Mouse (Mus musculus): ENCODE data around the gene Nfic.
A peak's percentile ranks its signal among the peaks of the same experiment; 100 is the strongest.

Gene Nfic

DNA sequence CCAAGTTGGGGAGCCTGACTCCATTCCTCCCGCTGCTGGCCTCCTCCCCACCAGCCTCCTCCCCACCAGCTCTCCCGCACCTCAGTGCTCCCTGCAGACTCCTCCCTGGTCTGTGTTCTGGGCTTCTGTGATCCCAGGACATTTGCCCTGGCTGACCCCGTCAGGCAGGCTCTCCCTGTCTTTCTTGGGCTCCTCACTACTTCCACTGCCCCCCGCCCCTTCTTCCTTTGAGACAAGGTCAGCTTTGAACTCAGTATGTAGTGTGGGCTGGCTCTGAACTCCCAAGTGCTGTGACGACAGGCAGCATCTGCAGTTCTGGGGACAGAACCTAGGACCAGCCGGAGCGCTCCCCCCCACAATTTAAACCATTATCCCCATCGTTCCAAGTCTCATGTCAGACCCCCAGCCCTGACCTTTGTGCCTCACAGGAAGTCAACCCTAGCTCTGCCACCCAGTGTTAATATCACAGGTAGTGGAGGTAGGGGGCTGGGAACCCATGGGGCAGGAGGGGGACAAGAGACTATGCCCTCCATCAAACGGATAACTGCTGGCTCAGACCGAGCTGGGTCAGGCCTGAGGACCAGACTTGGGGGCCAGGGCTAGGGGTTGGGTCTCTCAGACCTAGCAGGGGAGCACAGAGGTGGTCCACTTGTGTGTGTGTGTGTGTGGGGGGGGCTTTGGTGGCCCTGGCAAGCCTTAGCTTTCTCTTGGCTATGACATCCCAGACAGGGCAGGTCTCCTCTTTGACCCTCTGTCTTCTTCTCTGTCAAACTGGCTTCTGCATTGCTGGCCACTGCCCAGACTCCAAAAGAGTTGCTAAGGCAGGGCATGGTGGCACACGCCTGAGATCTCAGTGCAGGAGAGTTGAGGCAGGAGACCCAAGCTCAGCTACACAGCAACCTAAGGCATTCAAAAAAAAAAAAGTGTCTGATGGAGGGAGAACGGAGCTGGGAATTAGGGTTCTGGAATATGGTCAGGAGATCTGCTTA, 37.9 kb downstream of the Nfic start:
- DNase-seq (ENCODE audit: low spot score): no peak

DNA sequence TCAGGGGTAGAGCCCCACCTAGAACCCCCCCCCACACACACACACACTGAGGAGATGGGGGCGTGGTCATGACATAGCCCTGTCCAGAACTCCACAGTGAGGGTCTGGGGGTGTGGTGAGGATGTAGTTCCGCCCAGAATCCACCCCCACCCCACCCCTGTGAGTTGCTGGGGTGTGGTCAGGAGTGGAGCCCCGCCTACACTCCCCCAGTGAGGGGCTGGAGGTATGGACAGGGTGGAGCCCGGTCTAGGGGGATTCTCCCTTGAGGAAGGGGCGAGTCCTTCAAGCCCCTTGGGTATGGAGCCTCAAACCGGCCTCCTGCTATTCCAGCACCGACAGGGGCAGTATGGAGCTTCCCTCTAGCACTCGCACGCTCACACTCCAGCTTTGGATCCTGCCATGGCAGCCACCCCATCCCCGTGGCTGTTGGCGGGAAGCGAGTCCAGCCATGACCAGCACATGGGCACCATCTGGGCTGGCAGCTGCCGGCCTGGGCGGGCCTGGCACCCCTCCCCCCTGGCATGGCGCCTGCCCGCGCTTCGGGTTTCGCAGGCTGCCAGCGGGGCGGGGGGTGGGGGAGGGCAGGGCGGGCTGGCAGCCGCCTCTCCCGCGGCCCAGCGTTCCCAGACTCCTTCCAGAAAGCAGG, 38.7 kb downstream of the Nfic start:
- peak; percentile 86 for DNase-seq (ENCODE audit: low spot score)

DNA sequence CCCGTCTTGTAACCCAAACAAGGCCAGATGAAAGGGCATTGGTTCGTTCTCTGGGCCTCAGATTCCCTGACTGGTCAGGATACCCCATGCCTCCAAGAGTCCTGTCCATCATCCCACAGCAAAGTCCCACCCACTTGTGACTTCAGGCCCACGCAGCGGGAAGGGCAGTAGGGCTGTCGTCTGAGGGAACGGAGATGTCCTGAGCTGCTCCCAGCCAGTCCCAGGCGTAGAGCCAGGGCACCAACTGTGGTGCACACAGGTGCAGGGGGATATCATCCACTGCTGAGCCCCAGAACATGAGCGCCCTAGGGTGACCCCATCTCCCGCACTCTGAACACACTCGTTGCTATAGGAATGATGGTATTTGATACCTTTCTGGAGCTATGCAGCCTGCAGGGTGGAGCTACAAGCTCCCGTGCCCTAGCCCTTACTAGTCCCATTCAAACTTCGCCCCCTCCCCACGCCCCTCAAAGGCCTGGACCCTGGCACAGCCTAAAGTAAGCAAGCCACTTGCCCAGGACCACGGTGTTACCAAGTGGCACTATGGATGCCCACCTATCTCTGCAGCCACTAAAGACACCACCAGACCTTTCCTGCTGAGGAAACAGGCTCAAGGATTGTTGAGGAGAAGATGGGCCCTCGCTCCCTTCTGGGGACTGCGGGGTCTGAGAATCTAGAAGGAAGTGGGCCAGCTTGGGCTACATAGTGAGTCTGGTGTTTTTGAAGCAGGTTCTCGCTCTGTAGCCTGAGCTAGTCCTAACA, 39.7 kb downstream of the Nfic start:
- DNase-seq (ENCODE audit: low spot score): no peak

DNA sequence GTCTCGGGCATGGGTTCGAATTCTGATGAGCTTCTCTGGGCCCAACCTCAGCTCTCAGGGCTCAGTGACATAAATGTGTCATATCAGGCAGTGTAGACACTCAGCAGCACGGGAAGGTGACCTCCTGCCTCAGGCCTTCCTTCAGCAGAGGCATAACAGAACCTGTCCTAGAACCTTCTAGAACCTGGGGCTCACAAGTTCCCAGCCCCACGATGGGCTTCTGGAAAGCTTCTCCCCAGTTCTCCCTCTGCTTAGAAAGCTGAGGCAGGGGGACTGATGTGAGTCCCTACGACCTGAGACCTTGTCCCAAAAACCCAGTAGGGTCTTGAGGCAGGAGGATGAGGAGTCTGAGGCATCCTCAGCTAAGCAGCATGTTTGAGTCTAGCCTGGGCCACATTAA, 40.3 kb downstream of the Nfic start:
- DNase-seq (ENCODE audit: low spot score): no peak

DNA sequence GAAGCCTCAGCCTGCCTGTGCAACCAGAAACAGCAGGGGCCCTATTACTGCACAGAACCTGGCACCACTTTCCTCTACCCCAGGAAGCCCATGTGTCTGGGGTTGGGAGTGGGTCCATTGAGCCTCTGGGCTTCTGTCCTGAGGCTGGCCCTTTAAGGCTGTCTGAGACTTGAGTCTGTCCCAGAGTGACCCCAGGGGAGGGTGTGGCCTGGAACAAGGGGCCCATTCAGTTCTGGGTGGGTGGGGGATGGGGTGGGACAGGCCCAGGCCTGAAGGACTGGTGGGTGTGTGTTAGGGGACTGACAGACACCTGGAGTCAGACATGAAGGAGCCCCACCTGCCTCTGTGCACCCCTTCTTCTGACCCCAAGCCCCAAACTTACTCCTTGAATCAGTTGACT, 40.8 kb downstream of the Nfic start:
- DNase-seq (ENCODE audit: low spot score): no peak

- no peak for DNase-seq (ENCODE audit: low spot score)
Observed at GRCm38 (mm10) chr10:81413310-81414261, 41.8 kb downstream of the Nfic start.

GRCm38 (mm10) chr10:81412586-81413309, 42.7 kb downstream of the Nfic start:
- no peak for DNase-seq (ENCODE audit: low spot score)

DNA sequence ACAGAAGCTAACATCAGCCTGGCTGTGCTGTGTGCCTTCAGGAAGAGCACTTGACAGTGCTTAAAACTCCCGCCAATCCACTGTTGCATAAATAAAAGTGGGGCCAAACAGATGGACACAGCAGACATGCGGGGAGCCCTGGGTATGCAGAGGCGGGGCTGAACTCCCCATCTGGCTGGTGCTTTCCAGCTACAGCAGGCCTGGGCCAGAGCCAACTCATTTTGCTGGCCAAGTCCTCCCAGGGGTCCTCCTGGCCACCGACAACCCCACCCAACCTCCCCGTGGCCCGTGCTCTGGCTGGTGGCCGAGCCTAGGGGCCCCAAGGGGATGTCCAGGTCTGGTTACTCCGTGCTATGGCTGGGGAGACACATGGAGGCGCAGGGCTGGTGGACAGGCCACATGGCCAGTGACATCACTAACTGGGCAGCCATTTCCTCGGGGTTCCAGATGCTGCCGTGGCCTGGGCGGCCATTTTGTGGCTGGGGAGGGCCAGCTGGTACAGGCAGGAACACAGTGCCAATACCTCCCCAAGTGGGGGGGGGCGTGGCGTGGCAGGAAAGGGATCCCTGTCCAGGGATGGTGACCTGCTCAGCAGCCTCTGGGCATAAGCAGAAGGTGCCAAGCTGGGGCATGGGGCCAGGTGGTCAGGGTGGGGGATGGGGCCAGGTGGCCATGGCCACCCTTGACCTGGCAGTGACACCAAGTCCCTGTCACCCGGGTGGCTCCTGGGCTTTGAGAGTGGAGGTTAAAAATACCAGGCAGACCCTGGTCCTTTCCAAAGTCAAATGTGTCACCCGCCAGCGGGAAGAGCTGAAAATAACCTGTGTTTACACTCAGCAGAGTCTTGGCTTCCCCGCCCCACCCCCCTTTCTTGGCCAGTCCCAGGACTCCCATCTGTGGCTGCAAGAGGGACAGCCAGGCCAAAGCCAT, 43.7 kb downstream of the Nfic start:
- DNase-seq (ENCODE audit: low spot score): no peak

- DNase-seq (ENCODE audit: low spot score): no peak
Observed at GRCm38 (mm10) chr10:81410981-81411380, 44.5 kb downstream of the Nfic start.

DNA sequence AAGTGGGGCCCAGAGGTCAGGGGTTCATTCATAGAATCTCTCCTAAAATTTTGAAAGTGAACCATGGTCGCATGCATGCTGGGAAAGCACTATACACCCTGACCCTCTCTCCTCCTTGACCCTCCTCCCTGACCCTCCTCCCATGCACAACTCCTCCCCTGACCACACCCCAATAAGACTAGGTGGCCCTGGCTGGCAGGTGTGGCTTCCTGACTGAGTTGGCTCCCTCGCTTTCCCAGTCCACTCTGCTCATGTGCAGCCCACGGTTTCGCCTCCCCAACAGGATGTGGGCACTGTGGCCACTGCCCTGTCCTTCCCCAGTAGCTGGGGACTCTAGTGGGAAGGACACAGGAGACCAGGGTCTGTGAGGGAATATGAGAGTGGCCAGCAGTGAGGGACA, 45.1 kb downstream of the Nfic start:
- no peak for DNase-seq (ENCODE audit: low spot score)

GRCm38 (mm10) chr10:81409330-81409729, 46.1 kb downstream of the Nfic start:
- DNase-seq (ENCODE audit: low spot score): peak; percentile 48

- peak; percentile 90 for DNase-seq (ENCODE audit: low spot score)
Observed at GRCm38 (mm10) chr10:81408871-81409291, 46.6 kb downstream of the Nfic start.

- no peak for DNase-seq (ENCODE audit: low spot score)
Observed at GRCm38 (mm10) chr10:81408424-81408729, 47.1 kb downstream of the Nfic start.

DNA sequence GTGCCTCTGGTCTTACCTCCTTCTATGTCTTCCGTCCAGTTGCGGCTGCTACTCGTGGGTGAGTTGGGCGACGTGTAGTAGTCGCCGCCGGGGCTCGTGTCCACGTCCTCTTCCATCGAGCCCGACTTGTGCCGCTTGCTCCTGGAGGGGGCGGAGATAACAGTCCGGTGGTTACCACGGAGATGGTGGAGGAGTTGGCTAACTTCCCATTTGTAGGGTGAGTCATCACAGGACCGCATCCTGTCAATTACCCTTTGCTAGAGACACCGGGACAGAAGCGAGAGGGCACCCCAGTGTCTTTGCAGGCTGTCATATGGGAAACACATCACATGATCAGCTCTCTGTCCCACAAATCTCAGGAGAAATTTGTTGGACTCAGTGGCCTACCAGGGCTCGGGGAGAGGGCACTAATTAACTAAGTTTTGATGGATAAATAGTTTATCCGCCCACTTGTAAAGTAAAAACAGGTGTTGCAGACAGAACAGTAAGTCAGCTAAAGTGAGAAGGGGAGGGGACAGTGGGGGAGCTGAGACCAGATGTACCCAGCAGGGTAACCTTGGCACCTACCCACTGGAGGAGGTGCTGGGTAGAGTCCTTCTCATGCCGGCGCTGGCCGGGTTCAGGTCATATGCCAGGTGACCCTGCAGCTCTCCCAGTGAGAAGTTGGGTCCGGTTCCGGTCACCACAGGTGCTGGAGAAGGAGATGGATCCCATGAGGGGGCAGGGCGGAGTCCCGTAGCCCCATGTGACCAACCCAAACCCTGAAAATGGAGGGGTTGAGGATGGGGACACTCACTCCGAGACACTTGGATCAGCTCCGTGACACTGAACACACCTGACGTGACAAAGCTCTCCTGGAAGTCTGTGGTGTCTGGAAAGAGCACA, 47.7 kb downstream of the Nfic start:
- peak; percentile 73 for DNase-seq (ENCODE audit: low spot score)

- DNase-seq (ENCODE audit: low spot score): no peak
Observed at GRCm38 (mm10) chr10:81406504-81407440, 48.7 kb downstream of the Nfic start.

DNA sequence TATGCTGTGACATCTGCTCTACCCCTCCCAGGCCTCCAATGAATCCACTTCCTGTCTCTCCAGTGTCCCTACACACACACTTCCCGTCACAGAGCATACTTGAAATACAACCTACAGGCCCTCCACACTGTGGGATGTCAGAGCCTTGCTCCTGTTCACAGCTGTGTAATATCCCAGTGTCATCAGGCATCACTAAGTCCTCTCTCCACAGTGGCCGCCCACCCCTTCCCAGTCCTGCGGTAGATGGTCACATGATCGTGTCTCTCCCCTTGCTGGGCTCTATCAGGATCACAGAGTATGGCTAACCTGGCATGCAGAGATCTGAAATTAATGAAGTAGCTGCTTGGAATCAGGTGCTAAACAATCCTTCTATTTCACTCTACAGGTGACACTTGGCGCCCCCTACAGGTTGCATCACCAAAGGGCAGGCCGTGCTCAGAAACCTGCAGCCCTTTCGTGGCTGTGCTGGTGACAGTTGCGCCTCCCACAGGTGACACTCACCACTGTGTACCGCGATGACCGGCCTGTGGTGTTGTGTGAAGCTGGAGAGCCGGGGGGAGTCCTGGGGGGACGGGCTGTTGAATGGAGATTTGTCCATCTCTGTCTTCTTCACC, 49.7 kb downstream of the Nfic start:
- no peak for DNase-seq (ENCODE audit: low spot score)

GRCm38 (mm10) chr10:81404720-81405119, 50.7 kb downstream of the Nfic start:
- DNase-seq (ENCODE audit: low spot score): no peak
